Mouse (Mus musculus): ENCODE measurements around the gene Saysd1. TPM values are rescaled to one million over a fixed set of nuclear protein-coding genes. Genes with fewer than 3 reads are reported as not detected.

Saysd1 gene
- polyA plus RNA-seq, 1 experiment from 2014 or later: 12.2 TPM

GRCm38 (mm10) chr14:20127406-20128087 is 10.8 kb downstream of the Saysd1 start:
- no peaks in the 10 kb centered on the region for H3K36me3 ChIP-seq
- 79% methylated on average over 15 of the region's 15 CpGs for WGBS
- no peak overlapping the region for H3K4me3 ChIP-seq
- 0 out of 2 replicates have a peak overlapping the region, but pooled peaks have one; percentile 5 for H3K27ac ChIP-seq
- 0 out of 2 replicates have a peak, but pooled peaks cover 2% of the 10 kb centered on the region for H3K4me1 ChIP-seq (replicated peaks)
- H3K27me3 ChIP-seq (ENCODE audit: insufficient read depth, poor library complexity, severe bottlenecking): no peaks in the 10 kb centered on the region
- no peaks in the 10 kb centered on the region; the same call in 1 of the 2 replicates for H3K9me3 ChIP-seq
- no peak for DNase-seq (ENCODE audit: low spot score)

- no peak for DNase-seq (ENCODE audit: low spot score)
- Histone ChIP-seq H3K9me3 (no peaks in the 10 kb centered on the region), H3K36me3 (no peaks in the 10 kb centered on the region), H3K4me3 (no peak overlapping the region), H3K27me3 (ENCODE audit: insufficient read depth, poor library complexity, severe bottlenecking) (no peaks in the 10 kb centered on the region), H3K27ac (no peak overlapping the region), H3K4me1 (replicated peaks) (peaks cover 12% of the 10 kb centered on the region)
- 80% methylated on average over 5 of the region's 5 CpGs for WGBS
These were observed 17.5 kb downstream of the Saysd1 start for GRCm38 (mm10) chr14:20120868-20121267.

- Histone ChIP-seq H3K36me3 (no peaks in the 10 kb centered on the region), H3K4me1 (replicated peaks) (peaks cover 17% of the 10 kb centered on the region), H3K9me3 (no peaks in the 10 kb centered on the region), H3K27me3 (ENCODE audit: insufficient read depth, poor library complexity, severe bottlenecking) (no peaks in the 10 kb centered on the region), H3K4me3 (no peak overlapping the region), H3K27ac (no peak overlapping the region)
- 93% methylated on average over 11 of the region's 11 CpGs for WGBS
- DNase-seq (ENCODE audit: low spot score): no peak
These were observed 18.3 kb downstream of the Saysd1 start for GRCm38 (mm10) chr14:20120012-20120411.

- H3K27ac ChIP-seq: 0 out of 2 replicates have a peak overlapping the region, but pooled peaks have one; percentile 12
- 55% methylated on average over 9 of the region's 9 CpGs for WGBS
- H3K9me3 ChIP-seq: 0 out of 2 replicates have a peak, but pooled peaks cover 2% of the 10 kb centered on the region
- H3K27me3 ChIP-seq (ENCODE audit: insufficient read depth, poor library complexity, severe bottlenecking): no peaks in the 10 kb centered on the region
- peak; percentile 23 for DNase-seq (ENCODE audit: low spot score)
- no peak overlapping the region for H3K4me3 ChIP-seq
- H3K4me1 ChIP-seq (replicated peaks): peaks cover 17% of the 10 kb centered on the region
- no peaks in the 10 kb centered on the region for H3K36me3 ChIP-seq
These were observed 22.2 kb downstream of the Saysd1 start for GRCm38 (mm10) chr14:20116149-20116605.

GRCm38 (mm10) chr14:20114951-20115350 is 23.4 kb downstream of the Saysd1 start:
- WGBS: 76% methylated on average over 6 of the region's 6 CpGs

GRCm38 (mm10) chr14:20113964-20114363 is 24.4 kb downstream of the Saysd1 start:
- DNase-seq (ENCODE audit: low spot score): peak; percentile 85
- Histone ChIP-seq H3K4me3 (no peak overlapping the region), H3K27ac (no peak overlapping the region), H3K36me3 (no peaks in the 10 kb centered on the region), H3K9me3 (0 out of 2 replicates have a peak, but pooled peaks cover 2% of the 10 kb centered on the region), H3K27me3 (ENCODE audit: insufficient read depth, poor library complexity, severe bottlenecking) (no peaks in the 10 kb centered on the region), H3K4me1 (replicated peaks) (peaks cover 17% of the 10 kb centered on the region)
- WGBS: 8% methylated on average over 6 of the region's 6 CpGs

More at GRCm38 (mm10) chr14:20114951-20115350, 23.4 kb downstream of the Saysd1 start:
- no peak overlapping the region for H3K27ac ChIP-seq
- H3K27me3 ChIP-seq (ENCODE audit: insufficient read depth, poor library complexity, severe bottlenecking): no peaks in the 10 kb centered on the region
- no peak overlapping the region for H3K4me3 ChIP-seq
- peaks cover 17% of the 10 kb centered on the region for H3K4me1 ChIP-seq (replicated peaks)
- 0 out of 2 replicates have a peak, but pooled peaks cover 2% of the 10 kb centered on the region for H3K9me3 ChIP-seq
- DNase-seq (ENCODE audit: low spot score): no peak
- no peaks in the 10 kb centered on the region for H3K36me3 ChIP-seq

- Histone ChIP-seq H3K27ac (no peak overlapping the region), H3K27me3 (ENCODE audit: insufficient read depth, poor library complexity, severe bottlenecking) (no peaks in the 10 kb centered on the region), H3K4me1 (replicated peaks) (peaks cover 17% of the 10 kb centered on the region), H3K36me3 (no peaks in the 10 kb centered on the region), H3K9me3 (0 out of 2 replicates have a peak, but pooled peaks cover 2% of the 10 kb centered on the region), H3K4me3 (no peak overlapping the region)
- WGBS: 66% methylated on average over 7 of the region's 7 CpGs
- no peak for DNase-seq (ENCODE audit: low spot score)
These were observed 25.0 kb downstream of the Saysd1 start for GRCm38 (mm10) chr14:20113189-20113961.

- 77% methylated on average over 3 of the region's 3 CpGs for WGBS
- no peak overlapping the region for H3K4me3 ChIP-seq
- no peak for DNase-seq (ENCODE audit: low spot score)
- no peaks in the 10 kb centered on the region for H3K27me3 ChIP-seq (ENCODE audit: insufficient read depth, poor library complexity, severe bottlenecking)
- peaks cover 15% of the 10 kb centered on the region for H3K4me1 ChIP-seq (replicated peaks)
- 0 out of 2 replicates have a peak, but pooled peaks cover 2% of the 10 kb centered on the region for H3K9me3 ChIP-seq
- no peaks in the 10 kb centered on the region for H3K36me3 ChIP-seq
- H3K27ac ChIP-seq: no peak overlapping the region
These were observed 26.1 kb downstream of the Saysd1 start for GRCm38 (mm10) chr14:20112218-20112617.

GRCm38 (mm10) chr14:20110945-20111344 is 27.4 kb downstream of the Saysd1 start:
- H3K9me3 ChIP-seq: 0 out of 2 replicates have a peak, but pooled peaks cover 2% of the 10 kb centered on the region
- no peaks in the 10 kb centered on the region for H3K36me3 ChIP-seq
- peaks cover 5% of the 10 kb centered on the region for H3K4me1 ChIP-seq (replicated peaks)
- DNase-seq (ENCODE audit: low spot score): no peak
- no peaks in the 10 kb centered on the region for H3K27me3 ChIP-seq (ENCODE audit: insufficient read depth, poor library complexity, severe bottlenecking)
- WGBS: 71% methylated on average over 1 of the region's 1 CpGs
- H3K27ac ChIP-seq: no peak overlapping the region
- H3K4me3 ChIP-seq: no peak overlapping the region

GRCm38 (mm10) chr14:20106271-20106670 is 32.1 kb downstream of the Saysd1 start:
- Histone ChIP-seq H3K9me3 (no peaks in the 10 kb centered on the region), H3K27ac (no peak overlapping the region), H3K36me3 (no peaks in the 10 kb centered on the region), H3K4me3 (no peak overlapping the region), H3K27me3 (ENCODE audit: insufficient read depth, poor library complexity, severe bottlenecking) (no peaks in the 10 kb centered on the region), H3K4me1 (replicated peaks) (0 out of 2 replicates have a peak, but pooled peaks cover 4% of the 10 kb centered on the region)
- WGBS: 83% methylated on average over 6 of the region's 6 CpGs
- no peak for DNase-seq (ENCODE audit: low spot score)

- no peak overlapping the region for H3K4me3 ChIP-seq
- no peaks in the 10 kb centered on the region for H3K36me3 ChIP-seq
- no peaks in the 10 kb centered on the region for H3K27me3 ChIP-seq (ENCODE audit: insufficient read depth, poor library complexity, severe bottlenecking)
- H3K27ac ChIP-seq: no peak overlapping the region
- 0 out of 2 replicates have a peak, but pooled peaks cover 4% of the 10 kb centered on the region for H3K4me1 ChIP-seq (replicated peaks)
- DNase-seq (ENCODE audit: low spot score): no peak
- WGBS: 58% methylated on average over 4 of the region's 4 CpGs
- no peaks in the 10 kb centered on the region for H3K9me3 ChIP-seq
These were observed 35.1 kb downstream of the Saysd1 start for GRCm38 (mm10) chr14:20103207-20103606.

- Histone ChIP-seq H3K27me3 (ENCODE audit: insufficient read depth, poor library complexity, severe bottlenecking) (no peaks in the 10 kb centered on the region), H3K36me3 (no peaks in the 10 kb centered on the region), H3K9me3 (no peaks in the 10 kb centered on the region), H3K27ac (no peak overlapping the region), H3K4me3 (no peak overlapping the region), H3K4me1 (replicated peaks) (0 out of 2 replicates have a peak, but pooled peaks cover under 1% of the 10 kb centered on the region)
- WGBS: 71% methylated on average over 5 of the region's 5 CpGs
- no peak for DNase-seq (ENCODE audit: low spot score)
These were observed 40.3 kb downstream of the Saysd1 start for GRCm38 (mm10) chr14:20098061-20098460.

- Histone ChIP-seq H3K27me3 (ENCODE audit: insufficient read depth, poor library complexity, severe bottlenecking) (no peaks in the 10 kb centered on the region), H3K36me3 (no peaks in the 10 kb centered on the region), H3K9me3 (no peaks in the 10 kb centered on the region), H3K4me1 (replicated peaks) (no peaks in the 10 kb centered on the region), H3K27ac (no peak overlapping the region), H3K4me3 (no peak overlapping the region)
- 72% methylated on average over 5 of the region's 5 CpGs for WGBS
- no peak for DNase-seq (ENCODE audit: low spot score)
These were observed 43.4 kb downstream of the Saysd1 start for GRCm38 (mm10) chr14:20094942-20095341.

Data from hindbrain, embryonic 10.5 days (tissue).